Mouse (Mus musculus) erythroid progenitor cell, adult 5-6 weeks (primary cell): ENCODE data around the gene Naa38. TPM values are rescaled to one million over a fixed set of nuclear protein-coding genes. Genes with fewer than 3 reads are reported as not detected.
A peak's percentile ranks its signal among the peaks of the same experiment; 100 is the strongest.

ENCODE experiments used
- ATAC-seq: replicated peaks from 2 replicates; pipeline ENCODE4 v1.8.0; 2016; ENCODE audit warnings: moderate number of reproducible peaks, mild to moderate bottlenecking, moderate TSS enrichment, inconsistent platforms; ENCODE audit not compliant: poor library complexity, low FRiP score, severe bottlenecking
- total RNA-seq, 2 experiments: library from RNA; stranded (forward) in 1 of 2; stranded (reverse) in 1 of 2; fragments of 150-400 nt in 1 of 2; fragments of 186-747, 209-891 nt in 1 of 2; gene quantifications; 2 replicates each; pipeline versions ENCODE4 v1.2.3 to v1.2.4; 2015 to 2017; ENCODE audit warnings: low replicate concordance in 2 of 2

Gene Naa38
- total RNA-seq, 2 experiments from 2014 or later, result 21.6 to 26.8 TPM

- ATAC-seq, result peak; percentile 40
These were observed 15.8 kb downstream of the Naa38 start for GRCm38 (mm10) chr11:69411073-69411535.

GRCm38 (mm10) chr11:69411538-69412203 is 16.4 kb downstream of the Naa38 start:
- ATAC-seq, result no peak; the same call in 1 of the 2 replicates

- ATAC-seq, result no peak
These were observed 17.3 kb downstream of the Naa38 start for GRCm38 (mm10) chr11:69412548-69412947.

- ATAC-seq, result no peak
These were observed 18.2 kb downstream of the Naa38 start, which contains the start of gene Kdm6b for GRCm38 (mm10) chr11:69413221-69414181. Kdm6b (minus strand) TSS chr11:69413675.

- no peak for ATAC-seq
These were observed 19.4 kb downstream of the Naa38 start for GRCm38 (mm10) chr11:69414421-69415326.

- no peak for ATAC-seq
These were observed 20.0 kb downstream of the Naa38 start for GRCm38 (mm10) chr11:69415327-69415667.

GRCm38 (mm10) chr11:69415668-69416451 is 20.6 kb downstream of the Naa38 start:
- ATAC-seq, result no peak

- no peak for ATAC-seq
These were observed 21.2 kb downstream of the Naa38 start for GRCm38 (mm10) chr11:69416509-69416908.

- no peak for ATAC-seq
These were observed 21.7 kb downstream of the Naa38 start for GRCm38 (mm10) chr11:69416921-69417448.

- peak; percentile 59 for ATAC-seq
These were observed 22.4 kb downstream of the Naa38 start for GRCm38 (mm10) chr11:69417449-69418384.

GRCm38 (mm10) chr11:69418481-69419442 is 23.5 kb downstream of the Naa38 start:
- peak; percentile 66 for ATAC-seq

GRCm38 (mm10) chr11:69419443-69419812 is 24.1 kb downstream of the Naa38 start:
- peak; percentile 3; the same call in 1 of the 2 replicates for ATAC-seq

GRCm38 (mm10) chr11:69419813-69420553 is 24.7 kb downstream of the Naa38 start:
- ATAC-seq, result peak; percentile 48; the same call in 1 of the 2 replicates

- ATAC-seq, result no peak
These were observed 25.3 kb downstream of the Naa38 start for GRCm38 (mm10) chr11:69420554-69421000.

- ATAC-seq, result no peak
These were observed 26.1 kb downstream of the Naa38 start for GRCm38 (mm10) chr11:69421131-69421977.
